Mouse (Mus musculus) midbrain, postnatal 0 days (tissue): ENCODE data around the gene Cdcp1. TPM values are rescaled to one million over a fixed set of nuclear protein-coding genes. Genes with fewer than 3 reads are reported as not detected.

Experiments
- ATAC-seq: fragments of 200-750 bp; cut with Nextera tagmentation; 2 replicates; pipeline ENCODE4 v1.8.0; 2017; ENCODE audit warnings: moderate number of reproducible peaks, mild to moderate bottlenecking, moderate TSS enrichment, moderate library complexity; ENCODE audit not compliant: low FRiP score
- DNase-seq: peaks from one replicate; pipeline ENCODE4 v3.0.0-alpha.2; 2015; ENCODE audit warnings: low spot score
- H3K27ac ChIP-seq: fragments of 300-500 bp; sonication (generic); 2 replicates; pipeline ENCODE4 v1.5.1; 2014; ENCODE audit warnings: low read depth, mild to moderate bottlenecking, low read length, mixed read lengths
- H3K27me3 ChIP-seq: fragments of 300-500 bp; sonication (generic); 2 replicates; pipeline ENCODE4 v1.6.1; 2014; ENCODE audit warnings: low read length, control low read depth, mixed read lengths; ENCODE audit not compliant: insufficient read depth
- H3K36me3 ChIP-seq: fragments of 300-500 bp; sonication (generic); 2 replicates; pipeline ENCODE4 v1.6.1; 2014; ENCODE audit warnings: low read length, control low read depth, mixed read lengths; ENCODE audit not compliant: insufficient read depth
- H3K4me1 ChIP-seq: fragments of 300-500 bp; sonication (generic); 2 replicates; pipeline ENCODE4 v1.6.1; 2014; ENCODE audit warnings: mild to moderate bottlenecking, control low read depth, antibody characterized with exemption, low read length, mixed read lengths; ENCODE audit not compliant: insufficient read depth
- H3K4me2 ChIP-seq: fragments of 300-500 bp; sonication (generic); 2 replicates; pipeline ENCODE4 v1.6.1; 2014; ENCODE audit warnings: low read depth, mild to moderate bottlenecking, low read length, mixed read lengths; ENCODE audit not compliant: poor library complexity, severe bottlenecking
- H3K4me3 ChIP-seq: fragments of 300-500 bp; sonication (generic); 2 replicates; pipeline ENCODE4 v1.5.1; 2014; ENCODE audit warnings: low read depth, mild to moderate bottlenecking, low read length, moderate library complexity
- H3K9ac ChIP-seq: fragments of 300-500 bp; sonication (generic); replicated peaks from 2 replicates; pipeline ENCODE4 v1.6.1; 2014; ENCODE audit warnings: mild to moderate bottlenecking, low read length, moderate library complexity, mixed read lengths; ENCODE audit not compliant: poor library complexity, severe bottlenecking
- H3K9me3 ChIP-seq: fragments of 300-500 bp; sonication (generic); 2 replicates; pipeline ENCODE4 v1.6.1; 2016; ENCODE audit warnings: low read length, control low read depth
- CTCF ChIP-seq: IDR thresholded peaks from 2 replicates; pipeline ENCODE4 v1.5.1; 2016; ENCODE audit warnings: antibody characterized with exemption, mild to moderate bottlenecking
- WGBS: fragments of 180-500 bp; shearing (Covaris S2); extraction: QIAGEN DNeasy Blood & Tissue Kit; methylation state at CpG from one replicate; pipeline ENCODE4 v1.1.7; 2014; 5-methylcytosine and 5-hydroxymethylcytosine counted together
- polyA plus RNA-seq: library from polyadenylated mRNA; unstranded; fragments of >200 nt; fragmentation: Nextera tagmentation; extraction: Ambion mirVana; gene quantifications from 2 replicates; pipeline ENCODE4 v1.2.1, GENCODE M21; 2015
- total RNA-seq: library from RNA; depleted of rRNA; stranded (reverse); fragments of >200 nt; gene quantifications from 2 replicates; pipeline ENCODE4 v1.2.3, GENCODE M21; 2014

The Cdcp1 gene
- total and polyA plus RNA-seq, 2 experiments from 2014 or later: 0.25 to 0.44 TPM

DNA sequence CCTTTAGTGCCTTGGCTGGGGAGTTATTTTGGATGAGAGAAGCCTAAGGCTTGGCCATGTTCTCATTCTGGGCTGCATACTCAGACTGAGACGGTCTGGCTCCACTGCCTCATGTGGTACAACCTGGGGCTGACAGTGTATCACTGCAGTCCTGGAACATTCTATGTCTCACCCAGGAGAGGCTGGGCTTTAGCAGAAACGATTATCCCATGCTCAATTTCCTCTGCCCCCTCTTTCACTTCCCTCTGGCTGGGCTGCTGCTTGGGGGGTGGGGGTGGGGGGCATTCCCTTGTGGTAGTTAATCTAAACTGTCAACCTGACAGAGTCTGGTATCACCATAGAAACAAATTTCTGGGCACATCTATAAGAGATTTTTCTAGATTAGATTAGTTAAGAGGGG, 30.3 kb downstream of the Cdcp1 start:
- no peaks in the 10 kb centered on the region for H3K27me3 ChIP-seq
- WGBS: 58% methylated on average over 2 of the region's 2 CpGs
- no peak overlapping the region for H3K4me3 ChIP-seq
- H3K4me2 ChIP-seq: no peak overlapping the region
- DNase-seq (no peak), ATAC-seq (no peak)
- H3K27ac ChIP-seq: no peak overlapping the region
- no peaks in the 10 kb centered on the region for H3K4me1 ChIP-seq
- no peak for TF ChIP-seq CTCF
- no peaks in the 10 kb centered on the region for H3K36me3 ChIP-seq
- no peaks in the 10 kb centered on the region for H3K9me3 ChIP-seq
- H3K9ac ChIP-seq: no peak overlapping the region

DNA sequence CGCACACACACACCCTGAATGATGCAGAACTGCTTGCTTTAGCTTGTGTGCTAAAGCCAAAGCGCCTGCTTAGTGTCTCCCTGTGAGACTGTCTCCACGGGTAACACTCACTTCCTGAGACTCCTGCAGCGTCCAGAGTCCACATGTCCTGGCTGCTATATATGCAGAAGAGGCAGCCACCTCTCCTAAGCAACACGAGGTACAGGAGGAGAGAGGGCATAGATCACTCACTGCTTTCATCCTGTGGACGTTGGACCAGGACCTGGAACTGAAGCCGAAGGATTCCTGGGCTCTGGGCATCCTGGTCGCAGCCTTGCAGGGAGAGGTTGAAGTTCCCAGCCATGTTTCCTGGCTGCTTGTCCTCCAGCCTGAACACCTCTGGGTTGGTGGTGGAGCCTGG, 32.6 kb downstream of the Cdcp1 start:
- Histone ChIP-seq H3K4me3 (no peak overlapping the region), H3K9me3 (no peaks in the 10 kb centered on the region), H3K27me3 (no peaks in the 10 kb centered on the region), H3K9ac (no peak overlapping the region), H3K27ac (no peak overlapping the region), H3K4me1 (no peaks in the 10 kb centered on the region), H3K4me2 (no peak overlapping the region), H3K36me3 (no peaks in the 10 kb centered on the region)
- ATAC-seq (no peak), DNase-seq (no peak)
- WGBS: 78% methylated on average over 8 of the region's 8 CpGs
- no peak for TF ChIP-seq CTCF

DNA sequence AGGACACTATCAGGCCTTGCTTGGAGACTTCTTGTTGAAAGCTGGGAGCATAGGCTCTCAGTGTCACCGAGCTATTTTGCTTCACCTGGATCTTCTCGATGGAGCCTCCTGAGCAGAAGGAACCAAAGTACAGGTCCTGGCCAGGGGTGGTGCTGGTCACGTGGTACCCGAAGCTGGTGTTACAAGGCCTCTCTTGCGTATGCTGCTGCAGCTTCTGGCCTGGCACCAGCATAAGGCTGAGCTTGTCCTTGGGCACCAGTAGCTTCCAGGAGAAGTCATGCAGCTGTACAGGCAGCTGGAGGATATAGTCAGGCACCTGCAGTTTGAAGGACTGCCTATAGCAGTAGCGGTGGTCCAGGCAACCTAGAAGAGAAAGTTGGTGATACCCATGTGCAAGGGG, 35.8 kb downstream of the Cdcp1 start:
- Histone ChIP-seq H3K4me3 (no peak overlapping the region), H3K27me3 (no peaks in the 10 kb centered on the region), H3K4me1 (no peaks in the 10 kb centered on the region), H3K36me3 (no peaks in the 10 kb centered on the region), H3K4me2 (no peak overlapping the region), H3K9ac (no peak overlapping the region), H3K27ac (no peak overlapping the region), H3K9me3 (no peaks in the 10 kb centered on the region)
- ATAC-seq: no peak
- DNase-seq: no peak
- TF ChIP-seq CTCF: no peak
- WGBS: 95% methylated on average over 6 of the region's 6 CpGs

DNA sequence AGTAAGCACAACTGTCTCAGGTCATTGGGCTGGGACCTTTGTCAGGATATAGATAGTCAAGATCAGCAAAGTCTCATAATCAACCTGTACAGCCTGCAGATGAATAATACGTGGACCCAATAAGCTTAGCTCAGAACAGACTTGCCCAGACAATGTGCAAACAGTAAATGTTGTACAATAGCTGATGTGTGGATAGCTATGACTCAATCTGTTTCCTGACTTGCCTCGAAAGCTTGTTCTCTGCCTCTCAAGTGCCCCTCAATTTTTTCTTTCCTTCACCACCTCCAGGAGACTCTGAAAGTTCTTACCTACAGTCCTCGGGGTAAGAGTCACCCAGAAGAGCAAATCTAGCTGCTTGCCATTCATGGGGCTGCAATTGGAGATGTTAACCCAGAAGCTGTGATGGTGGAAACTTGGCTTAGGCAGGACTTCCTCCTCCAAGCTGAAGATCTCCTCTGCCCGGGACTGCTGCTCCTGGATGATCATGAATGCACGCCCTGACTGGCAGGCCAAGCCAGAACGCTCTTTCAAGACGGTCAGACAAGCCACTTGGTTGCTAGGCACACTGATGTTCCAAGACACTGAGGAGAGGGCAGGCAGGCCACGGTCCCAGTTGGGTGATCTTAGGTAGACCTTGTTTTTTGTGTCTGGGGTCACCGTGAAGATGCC, 38.3 kb downstream of the Cdcp1 start:
- Histone ChIP-seq H3K9me3 (no peaks in the 10 kb centered on the region), H3K27ac (no peak overlapping the region), H3K36me3 (no peaks in the 10 kb centered on the region), H3K4me1 (no peaks in the 10 kb centered on the region), H3K4me2 (no peak overlapping the region), H3K9ac (no peak overlapping the region), H3K27me3 (no peaks in the 10 kb centered on the region), H3K4me3 (no peak overlapping the region)
- WGBS: 85% methylated on average over 9 of the region's 9 CpGs
- no peak for ATAC-seq
- TF ChIP-seq CTCF: no peak
- DNase-seq: no peak

DNA sequence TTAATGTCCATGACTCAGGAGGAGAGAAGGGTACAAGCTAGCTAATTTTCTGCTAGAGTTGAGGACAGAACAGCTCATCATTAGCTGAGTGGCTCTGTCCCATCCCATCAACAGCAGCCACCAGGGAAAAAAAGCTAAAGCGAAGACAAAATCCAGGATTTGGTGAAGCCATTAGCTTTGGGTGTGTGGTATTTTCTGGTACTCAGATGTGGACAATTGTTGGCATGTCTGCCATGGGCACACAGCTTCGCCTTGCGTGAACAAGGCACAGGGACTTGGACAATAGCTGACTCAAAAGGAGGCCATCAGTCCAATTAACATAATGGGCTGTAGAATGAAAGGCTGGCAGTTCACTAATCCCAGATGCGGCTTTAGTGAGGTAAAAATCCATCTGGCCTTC, 41.5 kb downstream of the Cdcp1 start:
- Histone ChIP-seq H3K9me3 (no peaks in the 10 kb centered on the region), H3K27ac (no peak overlapping the region), H3K4me2 (no peak overlapping the region), H3K4me3 (no peak overlapping the region), H3K36me3 (no peaks in the 10 kb centered on the region), H3K9ac (no peak overlapping the region), H3K27me3 (no peaks in the 10 kb centered on the region), H3K4me1 (no peaks in the 10 kb centered on the region)
- 31% methylated on average over 4 of the region's 4 CpGs for WGBS
- ATAC-seq (no peak), DNase-seq (no peak)
- no peak for TF ChIP-seq CTCF

DNA sequence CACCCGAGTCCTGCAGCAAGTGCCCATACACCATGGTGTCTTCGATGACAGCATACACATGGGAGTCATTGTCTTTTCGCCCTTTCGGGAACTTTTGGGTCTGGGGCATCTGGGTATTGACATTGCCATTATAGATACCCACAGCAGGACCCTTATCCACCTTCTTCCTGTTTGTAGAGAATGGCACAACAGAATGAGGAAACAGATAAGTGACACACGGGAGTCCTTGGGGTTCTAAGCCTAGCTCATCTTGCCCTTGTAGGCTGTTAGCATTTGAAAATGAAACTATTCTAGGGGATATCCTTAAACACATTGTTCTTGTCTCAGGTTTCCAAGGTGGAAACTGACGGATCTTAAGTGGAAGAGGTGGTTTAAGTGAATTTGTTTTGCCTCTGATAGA, 42.1 kb downstream of the Cdcp1 start:
- no peak for TF ChIP-seq CTCF
- Histone ChIP-seq H3K27me3 (no peaks in the 10 kb centered on the region), H3K4me3 (no peak overlapping the region), H3K9me3 (no peaks in the 10 kb centered on the region), H3K4me1 (no peaks in the 10 kb centered on the region), H3K4me2 (no peak overlapping the region), H3K36me3 (no peaks in the 10 kb centered on the region), H3K9ac (no peak overlapping the region), H3K27ac (no peak overlapping the region)
- 92% methylated on average over 6 of the region's 6 CpGs for WGBS
- ATAC-seq (no peak), DNase-seq (no peak)
